Mouse (Mus musculus) E14TG2a.4 (cell line): Measurements from ENCODE around the gene Mrps18c.
A peak's percentile ranks its signal among the peaks of the same experiment; 100 is the strongest.

ENCODE experiments used
- H3K27me3 ChIP-seq: 2 replicates; pipeline ENCODE4 v1.6.1; 2014; ENCODE audit warnings: low read length, control low read depth; ENCODE audit not compliant: insufficient read depth
- H3K36me3 ChIP-seq: 2 replicates; pipeline ENCODE4 v1.6.1; 2014; ENCODE audit warnings: low read length, control low read depth; ENCODE audit not compliant: insufficient read depth
- H3K4me1 ChIP-seq: replicated peaks from 2 replicates; pipeline ENCODE4 v1.6.1; 2014; ENCODE audit warnings: low read depth, low read length, control low read depth
- H3K4me3 ChIP-seq: replicated peaks from 2 replicates; pipeline ENCODE4 v1.5.1; 2014; ENCODE audit warnings: mild to moderate bottlenecking, low read length
- H3K9me3 ChIP-seq: 2 replicates; pipeline ENCODE4 v1.6.1; 2014; ENCODE audit warnings: low read length, control low read depth
- CTCF ChIP-seq: conservative IDR thresholded peaks from 2 replicates; pipeline ENCODE4 v1.5.1; 2014; ENCODE audit warnings: low read length
- NANOG ChIP-seq: IDR thresholded peaks from 2 replicates; pipeline ENCODE4 v1.6.1; 2014; ENCODE audit warnings: borderline replicate concordance, low read length, mixed read lengths
- POU5F1 ChIP-seq: IDR thresholded peaks from 2 replicates; pipeline ENCODE4 v1.6.1; 2014; ENCODE audit warnings: low read length, borderline replicate concordance

Mrps18c gene

DNA sequence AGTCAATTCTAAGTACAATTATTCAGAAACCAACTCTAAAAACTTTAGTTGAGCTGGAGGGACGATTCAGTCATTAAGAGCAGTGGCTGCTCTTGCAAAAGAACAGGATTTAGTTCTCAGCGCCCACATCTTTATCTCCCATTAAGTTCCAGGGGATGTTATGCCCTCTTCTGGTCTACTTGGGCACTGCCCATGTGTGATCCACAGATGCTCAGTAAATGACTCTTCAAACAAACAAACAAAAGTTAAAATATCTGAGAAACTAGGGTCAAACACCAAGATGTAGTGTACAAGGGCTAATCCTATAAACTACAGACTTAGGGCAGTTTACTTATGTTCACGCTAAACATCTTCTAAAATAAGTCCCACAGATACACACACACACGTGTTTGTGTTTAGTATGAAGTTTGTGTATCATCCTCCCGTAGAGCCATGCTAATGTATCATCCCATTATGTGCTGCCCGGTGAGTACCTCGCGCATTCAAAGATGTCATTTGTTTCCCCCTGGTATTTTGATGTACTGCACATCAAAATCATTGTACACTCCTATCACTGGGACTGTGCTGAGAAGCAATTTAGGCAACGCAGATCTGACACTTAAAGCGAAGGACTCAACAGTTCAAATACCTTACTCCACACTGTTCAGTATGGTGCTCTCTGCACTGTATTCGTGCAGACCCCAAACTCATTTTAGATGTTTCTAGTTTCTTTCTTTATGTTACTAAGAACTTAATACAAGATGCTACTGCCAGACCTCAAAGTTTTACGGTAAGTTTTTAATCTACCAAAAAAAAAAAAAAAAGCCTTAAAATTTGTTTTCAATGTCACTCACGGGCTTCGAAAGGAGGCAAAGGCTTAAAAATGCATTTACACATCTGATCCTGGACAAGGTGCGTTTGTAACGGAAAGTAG lies 21.4 kb downstream of the Mrps18c start:
- TF ChIP-seq CTCF (peak; percentile 48), POU5F1 (no peak)
- peak overlapping the region; percentile 95 for H3K4me3 ChIP-seq
- no peaks in the 10 kb centered on the region for H3K27me3 ChIP-seq
- H3K4me1 ChIP-seq, result peaks cover 25% of the 10 kb centered on the region
- H3K36me3 ChIP-seq, result peaks cover 36% of the 10 kb centered on the region
- H3K9me3 ChIP-seq, result no peaks in the 10 kb centered on the region

GRCm38 (mm10) chr5:100820483-100821184 lies 22.2 kb downstream of the Mrps18c start, which contains the start of gene Abraxas1:
Gene Abraxas1, minus strand, starts transcription at chr5:100820965.
- Histone ChIP-seq H3K4me3 (peak within 1 kb of the TSS; percentile 95), H3K4me1 (peaks cover 25% of the 10 kb centered on the region), H3K36me3 (peaks cover 32% of the 10 kb centered on the region), H3K27me3 (no peaks in the 10 kb centered on the region), H3K9me3 (no peaks in the 10 kb centered on the region)
- TF ChIP-seq CTCF (no peak), NANOG (no peak), POU5F1 (no peak)

- Histone ChIP-seq H3K27me3 (no peaks in the 10 kb centered on the region), H3K9me3 (no peaks in the 10 kb centered on the region)
- TF ChIP-seq CTCF, result no peak
- TF ChIP-seq NANOG, result no peak
- TF ChIP-seq POU5F1, result no peak
Observed at GRCm38 (mm10) chr5:100821375-100821774, 22.9 kb downstream of the Mrps18c start.

DNA sequence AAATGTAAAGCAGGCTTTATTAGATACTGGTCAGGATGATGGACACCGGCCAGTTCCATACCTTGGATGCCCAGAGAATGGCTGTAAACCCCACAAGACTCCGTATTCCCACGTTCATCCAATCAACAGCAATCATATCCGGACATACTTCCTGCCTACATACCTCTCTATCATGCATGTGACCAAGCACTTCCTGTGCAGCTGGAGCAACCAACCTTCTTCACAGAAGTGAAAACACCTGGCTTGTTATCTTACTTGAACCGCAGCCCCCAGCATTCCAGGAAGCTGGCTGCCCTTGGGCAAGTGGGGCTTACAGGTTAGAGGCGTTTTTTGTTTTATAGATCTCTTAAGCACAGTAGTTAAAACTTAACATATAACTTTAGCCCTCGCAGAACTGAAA lies 24.4 kb downstream of the Mrps18c start:
- TF ChIP-seq POU5F1 (no peak), CTCF (no peak), NANOG (no peak)
- Histone ChIP-seq H3K27me3 (no peaks in the 10 kb centered on the region), H3K4me3 (no peak overlapping the region), H3K4me1 (peaks cover 25% of the 10 kb centered on the region), H3K9me3 (no peaks in the 10 kb centered on the region), H3K36me3 (peaks cover 10% of the 10 kb centered on the region)

More at GRCm38 (mm10) chr5:100821375-100821774, 22.9 kb downstream of the Mrps18c start:
- Histone ChIP-seq H3K36me3 (peaks cover 25% of the 10 kb centered on the region), H3K4me3 (peak overlapping the region; percentile 95), H3K4me1 (peaks cover 25% of the 10 kb centered on the region)

GRCm38 (mm10) chr5:100825975-100826374 lies 27.5 kb downstream of the Mrps18c start:
- H3K4me3 ChIP-seq, result no peak overlapping the region
- H3K4me1 ChIP-seq, result peaks cover 14% of the 10 kb centered on the region
- H3K9me3 ChIP-seq, result no peaks in the 10 kb centered on the region
- H3K36me3 ChIP-seq, result no peaks in the 10 kb centered on the region
- TF ChIP-seq CTCF, result peak; percentile 57
- TF ChIP-seq POU5F1, result no peak
- no peaks in the 10 kb centered on the region for H3K27me3 ChIP-seq

DNA sequence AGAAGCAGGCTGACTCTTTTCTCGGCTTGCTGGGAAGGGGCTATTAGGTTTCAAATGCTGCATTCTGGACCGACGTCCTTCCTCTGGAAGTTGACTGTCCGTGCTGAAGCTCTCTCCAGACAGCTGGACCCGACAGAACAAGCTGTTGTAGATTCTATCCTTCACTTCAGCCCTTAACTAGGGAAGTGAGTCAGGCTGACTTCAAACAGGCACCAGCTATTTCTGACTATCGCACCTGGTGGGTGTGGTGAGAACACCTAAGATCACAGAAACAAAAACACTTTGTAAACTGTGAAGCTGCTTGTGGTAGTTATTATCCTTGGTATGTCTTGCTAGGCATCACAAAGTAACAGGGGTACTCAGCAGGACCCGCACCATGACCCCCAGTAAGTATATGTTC lies 28.1 kb downstream of the Mrps18c start:
- peaks cover 8% of the 10 kb centered on the region; the same call in 1 of the 2 replicates for H3K4me1 ChIP-seq
- H3K27me3 ChIP-seq, result no peaks in the 10 kb centered on the region
- H3K36me3 ChIP-seq, result no peaks in the 10 kb centered on the region
- TF ChIP-seq NANOG, result no peak
- TF ChIP-seq CTCF, result no peak
- H3K4me3 ChIP-seq, result no peak overlapping the region
- no peaks in the 10 kb centered on the region for H3K9me3 ChIP-seq

- H3K9me3 ChIP-seq, result no peaks in the 10 kb centered on the region
- no peaks in the 10 kb centered on the region for H3K27me3 ChIP-seq
- H3K4me1 ChIP-seq, result 0 out of 2 replicates have a peak, but pooled peaks cover 4% of the 10 kb centered on the region
- H3K36me3 ChIP-seq, result no peaks in the 10 kb centered on the region
- TF ChIP-seq POU5F1, result no peak
- TF ChIP-seq NANOG, result no peak
- no peak for TF ChIP-seq CTCF
- no peak overlapping the region for H3K4me3 ChIP-seq
Observed at GRCm38 (mm10) chr5:100828701-100829100, 30.3 kb downstream of the Mrps18c start.

DNA sequence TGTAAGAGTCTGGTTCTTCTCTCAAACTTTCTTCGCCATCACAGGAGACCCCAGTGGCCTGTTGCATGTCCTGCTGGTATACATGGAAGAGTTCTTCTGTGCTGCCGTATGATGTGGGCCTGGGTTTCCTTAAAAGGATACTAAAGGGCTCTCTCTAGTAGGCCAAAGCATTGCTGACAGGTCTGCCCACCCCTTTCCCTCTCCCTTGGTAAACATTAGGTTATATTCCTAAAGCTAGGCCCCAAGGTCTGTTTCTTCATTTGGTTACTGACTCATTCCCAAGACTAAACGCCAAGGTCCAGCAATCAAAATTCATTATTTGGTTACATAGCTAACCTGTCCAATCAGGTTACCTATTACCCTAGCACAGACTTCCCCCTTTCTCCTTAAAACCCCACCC lies 34.3 kb downstream of the Mrps18c start:
- Histone ChIP-seq H3K4me3 (no peak overlapping the region), H3K27me3 (no peaks in the 10 kb centered on the region), H3K4me1 (peaks cover 14% of the 10 kb centered on the region), H3K36me3 (no peaks in the 10 kb centered on the region), H3K9me3 (peaks cover 3% of the 10 kb centered on the region)
- TF ChIP-seq NANOG, result no peak

GRCm38 (mm10) chr5:100833841-100834240 lies 35.4 kb downstream of the Mrps18c start:
- Histone ChIP-seq H3K9me3 (peaks cover 3% of the 10 kb centered on the region), H3K36me3 (no peaks in the 10 kb centered on the region), H3K27me3 (no peaks in the 10 kb centered on the region), H3K4me1 (peaks cover 19% of the 10 kb centered on the region), H3K4me3 (no peak overlapping the region)
- TF ChIP-seq NANOG (no peak), POU5F1 (no peak), CTCF (no peak)
